Mouse (Mus musculus) midbrain, embryonic 11.5 days (tissue): ENCODE results near the gene Olfr92. TPM values are rescaled to one million over a fixed set of nuclear protein-coding genes. Genes with fewer than 3 reads are reported as not detected.
"Not testable (repeated sequence)": the region's sequence is repeated elsewhere in the genome, so short reads cannot be mapped to it uniquely, and the experiment has no call there.

Experiments
- ATAC-seq: fragments of 200-750 bp; cut with Nextera tagmentation; 2 replicates; pipeline ENCODE4 v1.8.0; 2017; ENCODE audit warnings: moderate TSS enrichment, moderate library complexity; ENCODE audit not compliant: low FRiP score
- DNase-seq: peaks from one replicate; pipeline ENCODE4 v3.0.0; 2015; ENCODE audit warnings: low spot score; ENCODE audit errors: missing footprints
- H3K27ac ChIP-seq: fragments of 300-500 bp; sonication (generic); 2 replicates; pipeline ENCODE4 v1.5.1; 2014; ENCODE audit warnings: low read depth, low read length
- H3K27me3 ChIP-seq: fragments of 300-500 bp; sonication (generic); 2 replicates; pipeline ENCODE4 v1.6.1; 2014; ENCODE audit warnings: mild to moderate bottlenecking, low read length, moderate library complexity, mixed read lengths; ENCODE audit not compliant: control insufficient read depth, insufficient read depth
- H3K36me3 ChIP-seq: fragments of 300-500 bp; sonication (generic); 2 replicates; pipeline ENCODE4 v1.6.1; 2014; ENCODE audit warnings: mild to moderate bottlenecking, low read length, moderate library complexity, mixed read lengths; ENCODE audit not compliant: control insufficient read depth, insufficient read depth
- H3K4me1 ChIP-seq: fragments of 300-500 bp; sonication (generic); 2 replicates; pipeline ENCODE4 v1.6.1; 2014; ENCODE audit warnings: low read length; ENCODE audit not compliant: control insufficient read depth, insufficient read depth
- H3K4me2 ChIP-seq: fragments of 300-500 bp; sonication (generic); 2 replicates; pipeline ENCODE4 v1.6.1; 2014; ENCODE audit warnings: mild to moderate bottlenecking, moderate library complexity
- H3K4me3 ChIP-seq: fragments of 300-500 bp; sonication (generic); 2 replicates; pipeline ENCODE4 v1.5.1; 2014; ENCODE audit warnings: low read depth, low read length
- H3K9ac ChIP-seq: fragments of 300-500 bp; sonication (generic); 2 replicates; pipeline ENCODE4 v1.6.1; 2014; ENCODE audit warnings: low read length
- H3K9me3 ChIP-seq: fragments of 300-500 bp; sonication (generic); 2 replicates; pipeline ENCODE4 v1.6.1; 2016; ENCODE audit warnings: low read length; ENCODE audit not compliant: control insufficient read depth
- WGBS: fragments of 180-500 bp; shearing (Covaris S2); extraction: QIAGEN DNeasy Blood & Tissue Kit; methylation state at CpG from one replicate; pipeline ENCODE4 v1.1.7; 2014; 5-methylcytosine and 5-hydroxymethylcytosine counted together
- polyA plus RNA-seq: library from polyadenylated mRNA; unstranded; fragments of >200 nt; fragmentation: Nextera tagmentation; extraction: Ambion mirVana; gene quantifications from 2 replicates; pipeline ENCODE4 v1.2.1, GENCODE M21; 2014

The Olfr92 gene
- not detected in 2 replicates for polyA plus RNA-seq

- ATAC-seq, result no peak
- WGBS, result 92% methylated on average over 2 of the region's 2 CpGs
- Histone ChIP-seq H3K4me3 (no peak within 1 kb of the TSS), H3K9me3 (no peaks in the 10 kb centered on the region), H3K27ac (no peak within 1 kb of the TSS), H3K4me2 (no peak within 1 kb of the TSS), H3K36me3 (no peaks in the 10 kb centered on the region), H3K9ac (no peak within 1 kb of the TSS), H3K27me3 (no peaks in the 10 kb centered on the region), H3K4me1 (no peaks in the 10 kb centered on the region)
- no peak for DNase-seq
Observed at GRCm38 (mm10) chr17:37119988-37120387, at the start of gene Olfr92. Gene Olfr92, minus strand, starts transcription at chr17:37120088.

- ATAC-seq (no peak), DNase-seq (no peak)
- no peaks in the 10 kb centered on the region for H3K36me3 ChIP-seq
- H3K27ac ChIP-seq, result no peak within 1 kb of the TSS
- no peak within 1 kb of the TSS for H3K4me2 ChIP-seq
- no peaks in the 10 kb centered on the region for H3K4me1 ChIP-seq
- no peak within 1 kb of the TSS for H3K9ac ChIP-seq
- H3K9me3 ChIP-seq, result no peaks in the 10 kb centered on the region
- H3K4me3 ChIP-seq, result no peak within 1 kb of the TSS
- no peaks in the 10 kb centered on the region for H3K27me3 ChIP-seq
Observed at GRCm38 (mm10) chr17:37161394-37161793, 41.5 kb upstream of the Olfr92 start, which contains the start of gene Olfr93. Gene Olfr93, minus strand, starts transcription at chr17:37161494.

- ATAC-seq, H3K4me1 ChIP-seq: not testable (repeated sequence)
Observed at GRCm38 (mm10) chr17:37131366-37131765, 11.5 kb upstream of the Olfr92 start.

GRCm38 (mm10) chr17:37098178-37098577, 21.7 kb downstream of the Olfr92 start, which contains the start of gene Olfr91:
Gene Olfr91, minus strand, starts transcription at chr17:37098278.
- DNase-seq, result no peak
- Histone ChIP-seq H3K9me3 (no peaks in the 10 kb centered on the region), H3K27ac (no peak within 1 kb of the TSS), H3K4me3 (no peak within 1 kb of the TSS), H3K4me2 (no peak within 1 kb of the TSS), H3K4me1 (no peaks in the 10 kb centered on the region), H3K36me3 (no peaks in the 10 kb centered on the region), H3K9ac (no peak within 1 kb of the TSS), H3K27me3 (no peaks in the 10 kb centered on the region)
- WGBS, result 85% methylated on average over 1 of the region's 1 CpGs
- no peak for ATAC-seq

More at GRCm38 (mm10) chr17:37131366-37131765, 11.5 kb upstream of the Olfr92 start:
- not testable (repeated sequence) for H3K27ac ChIP-seq, H3K9me3 ChIP-seq, H3K9ac ChIP-seq, H3K4me3 ChIP-seq, DNase-seq, H3K27me3 ChIP-seq, H3K36me3 ChIP-seq, H3K4me2 ChIP-seq
- WGBS, result 76% methylated on average over 4 of the region's 4 CpGs

GRCm38 (mm10) chr17:37093289-37093688, 26.6 kb downstream of the Olfr92 start:
- no peaks in the 10 kb centered on the region for H3K36me3 ChIP-seq
- DNase-seq, result no peak
- no peak overlapping the region for H3K4me3 ChIP-seq
- no peaks in the 10 kb centered on the region for H3K4me1 ChIP-seq
- 85% methylated on average over 5 of the region's 5 CpGs for WGBS
- no peak for ATAC-seq
- H3K27me3 ChIP-seq, result no peaks in the 10 kb centered on the region
- H3K27ac ChIP-seq, result no peak overlapping the region
- no peak overlapping the region for H3K4me2 ChIP-seq
- no peaks in the 10 kb centered on the region for H3K9me3 ChIP-seq
- no peak overlapping the region for H3K9ac ChIP-seq

- 81% methylated on average over 1 of the region's 1 CpGs for WGBS
Observed at GRCm38 (mm10) chr17:37092198-37092597, 27.7 kb downstream of the Olfr92 start.

GRCm38 (mm10) chr17:37088399-37088798, 31.5 kb downstream of the Olfr92 start, which contains the start of gene Olfr90:
Gene Olfr90, minus strand, starts transcription at chr17:37088499.
- Histone ChIP-seq H3K36me3 (no peaks in the 10 kb centered on the region), H3K4me3 (no peak within 1 kb of the TSS), H3K9ac (no peak within 1 kb of the TSS), H3K27me3 (no peaks in the 10 kb centered on the region), H3K4me1 (no peaks in the 10 kb centered on the region), H3K4me2 (no peak within 1 kb of the TSS), H3K27ac (no peak within 1 kb of the TSS), H3K9me3 (no peaks in the 10 kb centered on the region)
- no peak for DNase-seq
- ATAC-seq, result no peak

More at GRCm38 (mm10) chr17:37092198-37092597, 27.7 kb downstream of the Olfr92 start:
- no peaks in the 10 kb centered on the region for H3K4me1 ChIP-seq
- no peaks in the 10 kb centered on the region for H3K9me3 ChIP-seq
- no peaks in the 10 kb centered on the region for H3K27me3 ChIP-seq
- H3K4me3 ChIP-seq, result no peak overlapping the region
- ATAC-seq (no peak), DNase-seq (no peak)
- H3K36me3 ChIP-seq, result no peaks in the 10 kb centered on the region
- H3K9ac ChIP-seq, result no peak overlapping the region
- H3K27ac ChIP-seq, result no peak overlapping the region
- no peak overlapping the region for H3K4me2 ChIP-seq

GRCm38 (mm10) chr17:37085545-37085944, 34.3 kb downstream of the Olfr92 start:
- DNase-seq, result no peak
- Histone ChIP-seq H3K27ac (no peak overlapping the region), H3K4me3 (no peak overlapping the region), H3K36me3 (no peaks in the 10 kb centered on the region), H3K4me1 (no peaks in the 10 kb centered on the region), H3K27me3 (no peaks in the 10 kb centered on the region), H3K9me3 (no peaks in the 10 kb centered on the region), H3K9ac (no peak overlapping the region), H3K4me2 (no peak overlapping the region)
- 83% methylated on average over 10 of the region's 10 CpGs for WGBS
- ATAC-seq, result no peak

- 63% methylated on average over 5 of the region's 5 CpGs for WGBS
Observed at GRCm38 (mm10) chr17:37084632-37085031, 35.3 kb downstream of the Olfr92 start.

More at GRCm38 (mm10) chr17:37084632-37085031, 35.3 kb downstream of the Olfr92 start:
- H3K9me3 ChIP-seq, result no peaks in the 10 kb centered on the region
- H3K27ac ChIP-seq, result no peak overlapping the region
- H3K4me3 ChIP-seq, result no peak overlapping the region
- H3K9ac ChIP-seq, result no peak overlapping the region
- DNase-seq (no peak), ATAC-seq (no peak)
- no peaks in the 10 kb centered on the region for H3K36me3 ChIP-seq
- no peaks in the 10 kb centered on the region for H3K27me3 ChIP-seq
- no peak overlapping the region for H3K4me2 ChIP-seq
- H3K4me1 ChIP-seq, result peaks cover 6% of the 10 kb centered on the region
